Mouse (Mus musculus) heart, postnatal 25 days (tissue): ENCODE measurements around the gene Baiap2l1. TPM values are rescaled to one million over a fixed set of nuclear protein-coding genes. Genes with fewer than 3 reads are reported as not detected.
"Not testable (repeated sequence)": the region's sequence is repeated elsewhere in the genome, so short reads cannot be mapped to it uniquely, and the experiment has no call there.

ENCODE experiments used
- DNase-seq: peaks from one replicate; pipeline ENCODE4 v3.0.0; 2022; ENCODE audit warnings: low spot score
- intact Hi-C: fragments of 180-260 bp; cut with DNase I; formaldehyde crosslinking; loops from one replicate; pipeline ENCODE4 v1.15.1; 2025
- total RNA-seq, 2 experiments: library from RNA; stranded (reverse); gene quantifications; 2 replicates each; pipeline ENCODE4 v1.2.3; 2021

Baiap2l1 gene
- 1 to 10 TPM; 5.6 to 5.7 TPM for total RNA-seq

- peak; percentile 73 for DNase-seq
- intact Hi-C loops: loop anchor here (5.0 to 10.0 kb wide), 2 partner anchors 66 to 123 kb away; no protein-coding TSS in a partner anchor
These were observed at the start of gene Baiap2l1 for GRCm38 (mm10) chr5:144357881-144358591. Gene Baiap2l1 (minus strand): TSS chr5:144358112.

GRCm38 (mm10) chr5:144406256-144406655 is 48.3 kb upstream of the Baiap2l1 start:
- intact Hi-C loops: no loop called here
- DNase-seq: no peak

GRCm38 (mm10) chr5:144400821-144401220 is 42.9 kb upstream of the Baiap2l1 start:
- intact Hi-C loops: no loop called here
- DNase-seq: no peak

GRCm38 (mm10) chr5:144397566-144397965 is 39.7 kb upstream of the Baiap2l1 start:
- no peak for DNase-seq
- intact Hi-C loops: no loop called here

GRCm38 (mm10) chr5:144394142-144394541 is 36.2 kb upstream of the Baiap2l1 start:
- no peak for DNase-seq
- intact Hi-C loops: no loop called here

GRCm38 (mm10) chr5:144387851-144388250 is 29.9 kb upstream of the Baiap2l1 start:
- DNase-seq: no peak
- intact Hi-C loops: loop anchor here (2.0 kb wide), 2 partner anchors 339 to 347 kb away; no protein-coding TSS in a partner anchor

GRCm38 (mm10) chr5:144383936-144384335 is 26.0 kb upstream of the Baiap2l1 start:
- DNase-seq: no peak
- intact Hi-C loops: no loop called here

GRCm38 (mm10) chr5:144381782-144382181 is 23.9 kb upstream of the Baiap2l1 start:
- DNase-seq: no peak
- intact Hi-C loops: no loop called here

GRCm38 (mm10) chr5:144380689-144381088 is 22.8 kb upstream of the Baiap2l1 start:
- no peak for DNase-seq
- intact Hi-C loops: no loop called here

GRCm38 (mm10) chr5:144379431-144379830 is 21.5 kb upstream of the Baiap2l1 start:
- intact Hi-C loops: no loop called here
- DNase-seq: no peak

- DNase-seq: no peak
- intact Hi-C loops: no loop called here
These were observed 15.0 kb upstream of the Baiap2l1 start for GRCm38 (mm10) chr5:144372885-144373284.

GRCm38 (mm10) chr5:144372177-144372576 is 14.3 kb upstream of the Baiap2l1 start:
- DNase-seq: no peak

GRCm38 (mm10) chr5:144370986-144371385 is 13.1 kb upstream of the Baiap2l1 start:
- intact Hi-C loops: no loop called here
- no peak for DNase-seq

More at GRCm38 (mm10) chr5:144372177-144372576, 14.3 kb upstream of the Baiap2l1 start:
- intact Hi-C loops: no loop called here

- no peak for DNase-seq
- intact Hi-C loops: no loop called here
These were observed 10.8 kb upstream of the Baiap2l1 start for GRCm38 (mm10) chr5:144368661-144369205.

- intact Hi-C loops, DNase-seq: not testable (repeated sequence)
These were observed 8.6 kb upstream of the Baiap2l1 start for GRCm38 (mm10) chr5:144366551-144366950.

GRCm38 (mm10) chr5:144364680-144365357 is 6.9 kb upstream of the Baiap2l1 start:
- no peak for DNase-seq
- intact Hi-C loops: no loop called here

GRCm38 (mm10) chr5:144360346-144360745 is 2.4 kb upstream of the Baiap2l1 start:
- intact Hi-C loops: no loop called here
- DNase-seq: no peak

GRCm38 (mm10) chr5:144359886-144360285 is 2.0 kb upstream of the Baiap2l1 start:
- intact Hi-C loops: loop anchor here (5.0 to 10.0 kb wide), 2 partner anchors 68 to 125 kb away; no protein-coding TSS in a partner anchor

GRCm38 (mm10) chr5:144358592-144358917 is 643 bp upstream of the Baiap2l1 start:
- no peak for DNase-seq
- intact Hi-C loops: loop anchor here (5.0 to 10.0 kb wide), 2 partner anchors 66 to 124 kb away; no protein-coding TSS in a partner anchor

More at GRCm38 (mm10) chr5:144359886-144360285, 2.0 kb upstream of the Baiap2l1 start:
- no peak for DNase-seq

GRCm38 (mm10) chr5:144357551-144357880 is 396 bp downstream of the Baiap2l1 start:
- DNase-seq: no peak
- intact Hi-C loops: loop anchor here (5.0 to 10.0 kb wide), 2 partner anchors 65 to 123 kb away; no protein-coding TSS in a partner anchor
